Mouse (Mus musculus) bone marrow, adult 2 months (tissue): ENCODE measurements at regions not wholly inside any gene's neighbourhood (a gene's known extent, or its start where the extent isn't known, plus 50 kb on each side); places are given as distances from the start of the nearest gene placed in this dataset.

Experiments used
- CTCF ChIP-seq: fragments of 200-500 bp; IDR thresholded peaks from 2 replicates; pipeline ENCODE4 v1.5.1; 2011; ENCODE audit warnings: low read length, control low read depth; ENCODE audit not compliant: control insufficient read depth, insufficient read depth
- POLR2A ChIP-seq: fragments of 200-500 bp; IDR thresholded peaks from 2 replicates; pipeline ENCODE4 v1.6.1; 2011; ENCODE audit warnings: low read depth, mild to moderate bottlenecking, control low read depth, low read length, borderline replicate concordance; ENCODE audit not compliant: control insufficient read depth

GRCm38 (mm10) chr3:115800873-115801272 lies 86.0 kb upstream of the S1pr1 start:
- TF ChIP-seq CTCF (no peak), POLR2A (no peak)
